Mouse (Mus musculus) E14TG2a.4 (cell line): Measurements from ENCODE around the gene Lrrfip1.

Experiments used
- CTCF ChIP-seq: conservative IDR thresholded peaks from 2 replicates; pipeline ENCODE4 v1.5.1; 2014; ENCODE audit warnings: low read length
- NANOG ChIP-seq: IDR thresholded peaks from 2 replicates; pipeline ENCODE4 v1.6.1; 2014; ENCODE audit warnings: borderline replicate concordance, low read length, mixed read lengths
- POU5F1 ChIP-seq: IDR thresholded peaks from 2 replicates; pipeline ENCODE4 v1.6.1; 2014; ENCODE audit warnings: low read length, borderline replicate concordance

- TF ChIP-seq CTCF, result no peak
- TF ChIP-seq NANOG, result no peak
- TF ChIP-seq POU5F1, result no peak
Measured at GRCm38 (mm10) chr1:91031547-91031946, 33.0 kb downstream of the Lrrfip1 start.
